Mouse (Mus musculus) lung, adult 2 months (tissue): ENCODE data around the gene Lama2. TPM values are rescaled to one million over a fixed set of nuclear protein-coding genes. Genes with fewer than 3 reads are reported as not detected.

ENCODE experiments used
- DNase-seq: peaks from one replicate; pipeline ENCODE4 v3.0.0; 2022
- H3K4me1 ChIP-seq: fragments of 200-500 bp; 2 replicates; pipeline ENCODE4 v1.6.1; 2011; ENCODE audit warnings: low read length; ENCODE audit not compliant: control insufficient read depth, insufficient read depth
- H3K4me3 ChIP-seq: fragments of 200-500 bp; replicated peaks from 2 replicates; pipeline ENCODE3; 2011; ENCODE audit warnings: low read depth, mild to moderate bottlenecking, control low read depth, low read length; ENCODE audit errors: extremely low read depth
- CTCF ChIP-seq: fragments of 200-500 bp; IDR thresholded peaks from 2 replicates; pipeline ENCODE4 v1.5.1; 2011; ENCODE audit warnings: mild to moderate bottlenecking, low read length, control low read depth; ENCODE audit not compliant: insufficient read depth
- POLR2A ChIP-seq: fragments of 200-500 bp; IDR thresholded peaks from 2 replicates; pipeline ENCODE4 v1.6.1; 2011; ENCODE audit warnings: low read depth, mild to moderate bottlenecking, control low read depth, low read length, borderline replicate concordance; ENCODE audit errors: extremely low read depth
- WGBS: fragments of 180-500 bp; shearing (Covaris S2); methylation state at CpG from one replicate; pipeline ENCODE4 v1.1.7; 2018; 5-methylcytosine and 5-hydroxymethylcytosine counted together
- polyA plus RNA-seq: library from polyadenylated mRNA; depleted of rRNA; stranded (reverse); fragments of >200 nt; gene quantifications from 2 replicates; pipeline ENCODE4 v1.2.3, GENCODE M21; 2012

The Lama2 gene
- polyA plus RNA-seq, 1 experiment, result 18.3 TPM

DNA sequence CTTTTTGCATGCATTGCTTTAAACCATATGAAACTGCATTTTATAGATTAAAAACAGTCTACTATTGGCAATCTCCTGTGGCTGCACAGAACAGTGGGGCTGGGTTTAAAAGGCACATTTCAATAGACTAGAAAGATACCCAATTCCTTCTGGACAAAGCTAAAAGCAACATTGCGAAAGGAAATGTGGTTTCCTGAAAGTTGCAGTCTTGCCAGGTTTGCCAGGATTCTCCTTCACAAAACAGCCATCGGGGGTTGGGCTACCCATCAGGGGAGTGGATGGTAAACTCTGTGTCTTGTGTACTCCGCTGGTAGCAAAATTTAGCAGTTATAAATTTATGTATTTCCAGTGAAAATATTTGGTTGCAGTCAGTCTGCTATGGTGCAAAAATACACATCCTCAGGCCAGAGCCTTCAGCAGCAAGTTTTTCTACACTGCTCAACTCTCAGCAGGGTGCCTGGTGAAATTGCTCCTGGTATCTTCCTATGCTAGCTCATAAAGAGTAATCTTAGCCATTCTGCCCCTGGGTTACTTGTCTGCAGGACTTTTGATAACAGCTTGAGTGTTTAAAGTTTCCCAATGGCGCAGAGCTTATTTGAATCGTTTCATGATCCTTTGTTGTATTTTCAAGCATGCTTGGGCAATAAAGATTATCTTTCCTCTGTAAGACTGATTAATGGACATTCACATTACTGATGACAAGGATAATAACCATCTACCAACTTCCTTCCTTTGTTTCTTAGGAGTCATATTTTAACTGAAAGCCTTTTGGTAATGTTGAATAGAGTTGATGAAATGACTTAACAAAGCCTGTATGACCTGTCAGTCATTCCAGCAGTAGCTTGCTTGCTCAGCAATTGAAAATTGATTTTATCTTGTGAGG, 205.7 kb downstream of the Lama2 start:
- 65% methylated on average over 5 of the region's 5 CpGs for WGBS

DNA sequence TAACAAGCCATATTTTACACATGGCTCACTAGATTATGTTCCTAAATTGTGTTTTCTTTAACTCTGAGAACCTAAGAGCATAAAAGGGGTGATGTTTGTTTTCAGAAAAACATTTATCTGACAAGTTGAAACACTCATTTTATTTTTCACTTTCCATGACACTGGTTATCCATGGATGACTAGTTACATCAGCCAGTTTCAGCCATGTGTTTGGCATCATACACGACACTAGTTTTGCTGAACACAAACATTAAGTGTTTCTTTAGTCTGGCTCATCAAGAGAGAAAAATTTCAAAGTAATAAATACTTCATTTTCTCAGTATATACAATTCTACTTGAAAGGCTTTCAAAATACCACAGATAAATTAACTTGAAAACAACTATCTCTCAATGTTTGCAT, 228.8 kb downstream of the Lama2 start:
- TF ChIP-seq POLR2A (no peak), CTCF (no peak)
- H3K4me3 ChIP-seq, result no peak overlapping the region
- DNase-seq, result no peak
- H3K4me1 ChIP-seq, result no peaks in the 10 kb centered on the region; the same call in 1 of the 2 replicates
- 62% methylated on average over 1 of the region's 1 CpGs for WGBS

More for the DNA sequence above, 205.7 kb downstream of the Lama2 start:
- no peak for TF ChIP-seq CTCF
- no peak for TF ChIP-seq POLR2A
- Histone ChIP-seq H3K4me3 (no peak overlapping the region), H3K4me1 (no peaks in the 10 kb centered on the region)
- no peak for DNase-seq

DNA sequence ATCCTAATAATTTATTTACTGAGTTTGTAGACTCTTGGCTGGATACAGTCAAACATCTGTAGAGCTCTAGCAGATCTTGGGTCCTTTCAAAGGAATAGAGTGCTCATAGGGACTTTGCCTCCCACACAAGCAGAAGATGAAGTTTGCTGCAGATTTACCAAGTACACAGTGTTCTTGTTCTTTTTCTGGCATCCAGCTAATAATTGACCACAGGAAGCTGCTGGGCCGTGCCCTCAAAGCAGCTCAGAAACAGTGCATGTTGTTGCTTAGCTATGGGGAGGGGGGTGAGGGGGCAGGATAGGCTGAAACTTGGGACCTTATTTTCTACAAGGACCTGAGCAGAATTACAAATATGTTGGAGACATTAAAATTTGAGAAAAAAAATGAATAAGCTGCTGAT, 232.0 kb downstream of the Lama2 start:
- no peaks in the 10 kb centered on the region; the same call in 1 of the 2 replicates for H3K4me1 ChIP-seq
- TF ChIP-seq POLR2A (no peak), CTCF (no peak)
- DNase-seq, result no peak
- no peak overlapping the region for H3K4me3 ChIP-seq
- 13% methylated on average over 1 of the region's 1 CpGs for WGBS

DNA sequence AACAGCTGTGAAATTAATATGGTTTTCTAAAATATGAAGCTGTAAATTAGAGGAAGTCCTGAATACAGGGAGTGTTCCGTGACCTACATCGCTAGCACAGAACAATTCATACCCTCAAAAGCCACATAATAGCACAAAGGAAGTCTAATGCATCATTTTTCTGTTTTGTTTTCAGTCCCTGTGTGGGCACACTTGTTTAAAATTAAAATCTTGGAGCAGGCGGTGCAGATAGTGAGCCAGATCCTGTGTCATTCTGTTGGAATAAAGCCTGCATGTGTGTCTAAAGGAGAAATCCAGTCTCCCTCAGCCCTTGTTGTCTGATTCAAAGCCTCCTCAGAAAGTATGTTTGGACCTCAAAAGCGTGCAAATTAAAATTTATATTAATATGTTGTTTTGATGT, 234.9 kb downstream of the Lama2 start:
- 51% methylated on average over 4 of the region's 4 CpGs for WGBS
- TF ChIP-seq POLR2A (no peak), CTCF (no peak)

DNA sequence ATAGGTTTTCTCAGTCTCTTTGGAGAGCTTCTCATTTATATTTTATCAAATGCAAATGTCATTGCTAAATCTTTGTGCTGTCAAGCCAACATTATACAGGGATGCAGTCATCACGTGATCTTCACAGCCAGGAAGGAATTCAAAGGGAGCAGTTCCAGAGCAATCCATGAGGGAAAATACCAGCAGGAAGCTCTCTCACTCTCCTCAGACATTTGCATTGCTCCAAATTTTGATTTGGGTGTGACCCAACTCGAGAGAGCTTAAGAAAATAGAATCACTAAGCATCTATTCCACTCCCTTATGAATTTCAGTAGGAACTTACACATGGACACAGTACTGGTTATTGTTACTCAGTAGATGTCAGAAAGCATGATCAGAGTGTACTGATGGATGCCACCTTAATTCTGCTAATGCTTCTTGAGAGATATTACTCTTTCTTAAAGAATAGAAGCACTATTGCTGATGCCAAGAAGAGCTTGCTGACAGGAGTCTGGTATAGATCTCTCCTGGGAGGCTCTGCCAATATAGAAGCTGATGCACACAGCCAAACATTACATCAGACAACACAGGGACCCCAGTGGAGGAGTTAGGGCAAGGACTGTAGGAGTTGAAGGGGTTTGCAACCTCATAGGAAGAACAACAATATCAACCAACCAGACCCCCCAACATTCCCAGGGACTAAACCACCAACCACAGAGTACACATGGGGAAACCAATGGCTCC, 236.5 kb downstream of the Lama2 start:
- TF ChIP-seq POLR2A (no peak), CTCF (no peak)
- H3K4me1 ChIP-seq, result no peaks in the 10 kb centered on the region; the same call in 1 of the 2 replicates
- WGBS, result 37% methylated on average over 2 of the region's 2 CpGs
- no peak overlapping the region for H3K4me3 ChIP-seq
- no peak for DNase-seq

More for the DNA sequence above, 234.9 kb downstream of the Lama2 start:
- Histone ChIP-seq H3K4me3 (no peak overlapping the region), H3K4me1 (no peaks in the 10 kb centered on the region; the same call in 1 of the 2 replicates)
- DNase-seq, result no peak

DNA sequence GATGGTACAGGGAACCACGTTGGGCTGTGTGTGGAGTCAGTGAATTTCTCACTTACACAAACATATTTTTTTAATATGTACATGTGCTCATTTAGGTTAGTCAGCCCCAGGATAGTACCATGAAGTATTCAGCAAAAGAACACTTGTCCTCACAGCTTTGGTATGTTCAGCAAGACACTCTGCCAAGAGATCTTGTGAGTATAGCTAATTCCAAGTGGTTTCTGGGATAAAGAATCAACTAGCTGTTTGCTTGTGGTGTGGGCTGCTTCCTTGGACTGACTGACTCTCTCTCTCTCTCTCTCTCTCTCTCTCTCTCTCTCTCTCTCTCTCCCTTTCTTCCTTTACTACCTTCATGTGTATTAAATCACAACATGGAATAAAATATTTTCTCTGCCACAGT, 241.3 kb downstream of the Lama2 start:
- TF ChIP-seq POLR2A (no peak), CTCF (no peak)
- Histone ChIP-seq H3K4me1 (no peaks in the 10 kb centered on the region), H3K4me3 (no peak overlapping the region)
- WGBS, result 33% methylated on average over 1 of the region's 1 CpGs
- no peak for DNase-seq

DNA sequence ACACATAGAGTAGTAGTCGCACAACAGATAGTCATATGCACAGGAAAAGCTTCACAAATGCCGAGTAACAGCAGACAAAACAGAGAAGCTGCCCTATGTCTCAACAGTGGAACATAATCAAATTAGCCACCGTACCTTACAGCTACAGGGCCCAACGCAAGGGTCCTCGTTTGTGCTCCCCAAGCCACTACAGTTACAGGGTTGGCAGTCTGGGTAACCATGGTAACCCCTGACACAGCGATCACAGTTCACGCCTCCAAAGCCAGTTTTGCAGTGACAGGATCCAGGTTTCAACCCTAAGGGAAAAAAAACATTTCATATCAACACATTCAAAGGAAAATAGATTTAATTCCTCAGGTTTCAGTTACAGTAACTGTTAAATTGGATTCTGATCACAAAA, 275.3 kb downstream of the Lama2 start:
- 51% methylated on average over 7 of the region's 7 CpGs for WGBS
- Histone ChIP-seq H3K4me3 (no peak overlapping the region), H3K4me1 (no peaks in the 10 kb centered on the region)
- TF ChIP-seq POLR2A (no peak), CTCF (no peak)
- no peak for DNase-seq

DNA sequence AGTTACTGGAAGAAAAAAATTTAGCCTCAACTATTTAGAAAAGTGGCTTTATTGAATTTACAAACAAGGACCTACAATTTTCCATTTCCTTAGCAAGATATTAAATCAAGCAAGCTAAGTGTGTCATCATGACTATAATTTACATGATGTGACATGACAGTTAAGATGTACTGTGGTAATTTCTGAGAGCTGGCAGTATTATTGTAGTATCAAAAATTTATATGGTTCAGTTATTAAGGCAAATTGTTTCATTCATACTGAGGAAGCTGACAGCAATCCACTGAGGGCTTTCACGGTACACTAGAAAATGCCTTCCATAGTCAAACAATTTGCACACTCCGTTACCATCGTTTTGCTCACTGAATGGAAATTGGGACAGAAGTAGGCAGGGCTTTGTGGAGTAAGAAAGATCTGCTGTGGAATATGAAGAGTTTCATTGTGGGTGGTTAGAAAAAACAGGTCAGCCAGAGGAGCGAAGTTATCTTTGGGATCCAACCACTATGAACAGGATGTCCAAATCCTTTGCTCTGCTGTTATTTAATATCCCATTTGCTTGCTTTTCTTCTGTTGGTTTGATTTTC, 297.1 kb downstream of the Lama2 start:
- no peak for DNase-seq
- 67% methylated on average over 4 of the region's 4 CpGs for WGBS
- Histone ChIP-seq H3K4me3 (no peak overlapping the region), H3K4me1 (no peaks in the 10 kb centered on the region)
- TF ChIP-seq POLR2A (no peak), CTCF (no peak)

DNA sequence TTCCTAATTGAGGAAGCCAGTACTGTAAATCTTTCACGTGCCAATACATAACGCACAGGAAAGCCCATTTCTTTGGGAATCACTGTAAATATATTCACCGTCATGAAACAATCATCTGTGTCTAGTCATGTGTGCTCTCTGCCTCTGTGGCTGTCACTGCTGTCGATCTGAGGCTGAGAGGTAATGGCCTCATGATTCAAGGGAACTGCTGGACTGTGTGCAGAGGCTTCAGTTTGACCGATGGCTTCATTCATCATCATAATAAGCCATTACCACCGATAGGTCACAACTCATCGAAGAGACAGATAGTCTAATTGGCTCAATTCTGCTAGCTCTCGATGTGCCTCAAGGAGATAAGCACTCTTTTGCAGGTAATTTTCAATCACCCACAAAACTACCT, 312.1 kb downstream of the Lama2 start:
- Histone ChIP-seq H3K4me1 (no peaks in the 10 kb centered on the region), H3K4me3 (no peak overlapping the region)
- no peak for DNase-seq
- TF ChIP-seq CTCF, result no peak
- TF ChIP-seq POLR2A, result no peak
- 60% methylated on average over 8 of the region's 8 CpGs for WGBS

DNA sequence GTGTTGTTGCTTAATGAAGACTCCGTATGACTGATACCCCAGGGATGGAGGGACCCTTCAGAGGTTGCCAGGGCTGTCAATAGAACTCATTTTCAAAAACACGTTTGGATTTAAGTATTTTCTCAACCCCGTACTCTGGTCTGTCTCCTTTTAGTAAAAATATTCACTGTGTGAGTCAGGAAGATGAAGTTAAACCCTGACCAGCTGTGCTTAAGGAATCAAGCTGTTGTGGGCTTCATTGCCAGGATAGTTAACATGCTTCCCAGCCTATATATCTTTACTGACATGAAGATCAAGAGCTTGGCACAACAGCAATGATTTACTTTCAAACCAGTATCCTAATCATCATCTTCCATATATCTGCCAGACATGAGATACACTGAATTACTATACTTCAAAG, 314.3 kb downstream of the Lama2 start:
- 49% methylated on average over 3 of the region's 3 CpGs for WGBS
- no peak for TF ChIP-seq POLR2A
- no peak for TF ChIP-seq CTCF
- no peak for DNase-seq
- H3K4me3 ChIP-seq, result no peak overlapping the region
- no peaks in the 10 kb centered on the region for H3K4me1 ChIP-seq
